Mouse (Mus musculus): ENCODE data around the gene Ncoa7. TPM values are rescaled to one million over a fixed set of nuclear protein-coding genes. Genes with fewer than 3 reads are reported as not detected.

Ncoa7 gene
- total and polyA plus RNA-seq, 2 experiments from 2014 or later: 1.3 to 6.5 TPM

GRCm38 (mm10) chr10:30613039-30613438 is 190.1 kb downstream of the Ncoa7 start:
- Histone ChIP-seq H3K4me1 (ENCODE audit: control insufficient read depth, insufficient read depth) (no peaks in the 10 kb centered on the region), H3K9ac (replicated peaks; ENCODE audit: low read depth, low read length) (no peak overlapping the region), H3K27me3 (ENCODE audit: control insufficient read depth, insufficient read depth, low read length) (no peaks in the 10 kb centered on the region), H3K4me3 (ENCODE audit: low read depth, low read length) (no peak overlapping the region), H3K4me2 (ENCODE audit: low read depth, low read length) (no peak overlapping the region), H3K9me3 (replicated peaks; ENCODE audit: control insufficient read depth, low read length) (no peaks in the 10 kb centered on the region), H3K36me3 (replicated peaks; ENCODE audit: control insufficient read depth, insufficient read depth, low read length) (peaks cover 35% of the 10 kb centered on the region), H3K27ac (ENCODE audit: low read depth) (no peak overlapping the region)
- 86% methylated on average over 4 of the region's 4 CpGs for WGBS
- ATAC-seq (ENCODE audit: insufficient read depth, low read depth) (no peak), DNase-seq (ENCODE audit: low spot score) (no peak)
- TF ChIP-seq CTCF (IDR thresholded peaks at IDR 0.05; ENCODE audit: low read depth) (no peak), EP300 (IDR thresholded peaks at IDR 0.05; ENCODE audit: low read depth) (no peak)

GRCm38 (mm10) chr10:30609614-30610013 is 193.5 kb downstream of the Ncoa7 start:
- TF ChIP-seq EP300 (IDR thresholded peaks at IDR 0.05; ENCODE audit: low read depth) (no peak), CTCF (IDR thresholded peaks at IDR 0.05; ENCODE audit: low read depth) (no peak)
- Histone ChIP-seq H3K9ac (replicated peaks; ENCODE audit: low read depth, low read length) (no peak overlapping the region), H3K36me3 (replicated peaks; ENCODE audit: control insufficient read depth, insufficient read depth, low read length) (peaks cover 41% of the 10 kb centered on the region), H3K9me3 (replicated peaks; ENCODE audit: control insufficient read depth, low read length) (no peaks in the 10 kb centered on the region), H3K4me2 (ENCODE audit: low read depth, low read length) (no peak overlapping the region), H3K27ac (ENCODE audit: low read depth) (no peak overlapping the region), H3K27me3 (ENCODE audit: control insufficient read depth, insufficient read depth, low read length) (no peaks in the 10 kb centered on the region), H3K4me1 (ENCODE audit: control insufficient read depth, insufficient read depth) (no peaks in the 10 kb centered on the region), H3K4me3 (ENCODE audit: low read depth, low read length) (no peak overlapping the region)
- DNase-seq (ENCODE audit: low spot score) (no peak), ATAC-seq (ENCODE audit: insufficient read depth, low read depth) (no peak)

GRCm38 (mm10) chr10:30608109-30608508 is 195.0 kb downstream of the Ncoa7 start:
- Histone ChIP-seq H3K27me3 (ENCODE audit: control insufficient read depth, insufficient read depth, low read length) (no peaks in the 10 kb centered on the region), H3K27ac (ENCODE audit: low read depth) (no peak overlapping the region), H3K4me3 (ENCODE audit: low read depth, low read length) (no peak overlapping the region), H3K4me2 (ENCODE audit: low read depth, low read length) (no peak overlapping the region), H3K4me1 (ENCODE audit: control insufficient read depth, insufficient read depth) (no peaks in the 10 kb centered on the region), H3K9ac (replicated peaks; ENCODE audit: low read depth, low read length) (no peak overlapping the region), H3K9me3 (replicated peaks; ENCODE audit: control insufficient read depth, low read length) (no peaks in the 10 kb centered on the region), H3K36me3 (replicated peaks; ENCODE audit: control insufficient read depth, insufficient read depth, low read length) (peaks cover 37% of the 10 kb centered on the region)
- 62% methylated on average over 2 of the region's 2 CpGs for WGBS
- DNase-seq (ENCODE audit: low spot score) (no peak), ATAC-seq (ENCODE audit: insufficient read depth, low read depth) (no peak)
- no peak for TF ChIP-seq CTCF (IDR thresholded peaks at IDR 0.05; ENCODE audit: low read depth)
- TF ChIP-seq EP300 (IDR thresholded peaks at IDR 0.05; ENCODE audit: low read depth): no peak

GRCm38 (mm10) chr10:30600542-30600966 is 202.6 kb downstream of the Ncoa7 start, which contains the start of gene Trmt11:
Gene Trmt11, minus strand, starts transcription at chr10:30600749.
- WGBS: under 1% methylated on average over 25 of the region's 28 CpGs
- DNase-seq (ENCODE audit: low spot score) (peak; percentile 93), ATAC-seq (ENCODE audit: insufficient read depth, low read depth) (peak; percentile 98)
- Histone ChIP-seq H3K4me3 (ENCODE audit: low read depth, low read length) (peak within 1 kb of the TSS; percentile 95), H3K36me3 (replicated peaks; ENCODE audit: control insufficient read depth, insufficient read depth, low read length) (peaks cover 7% of the 10 kb centered on the region), H3K9me3 (replicated peaks; ENCODE audit: control insufficient read depth, low read length) (no peaks in the 10 kb centered on the region), H3K4me1 (ENCODE audit: control insufficient read depth, insufficient read depth) (peaks cover 7% of the 10 kb centered on the region), H3K27me3 (ENCODE audit: control insufficient read depth, insufficient read depth, low read length) (no peaks in the 10 kb centered on the region), H3K27ac (ENCODE audit: low read depth) (peak within 1 kb of the TSS; percentile 88), H3K9ac (replicated peaks; ENCODE audit: low read depth, low read length) (peak within 1 kb of the TSS; percentile 88), H3K4me2 (ENCODE audit: low read depth, low read length) (peak within 1 kb of the TSS; percentile 92)
- TF ChIP-seq CTCF (IDR thresholded peaks at IDR 0.05; ENCODE audit: low read depth) (no peak), EP300 (IDR thresholded peaks at IDR 0.05; ENCODE audit: low read depth) (no peak; the same call in 1 of the 2 replicates)

GRCm38 (mm10) chr10:30600094-30600534 is 203.0 kb downstream of the Ncoa7 start:
- WGBS: under 1% methylated on average over 25 of the region's 27 CpGs
- peaks cover 7% of the 10 kb centered on the region for H3K4me1 ChIP-seq (ENCODE audit: control insufficient read depth, insufficient read depth)
- H3K9ac ChIP-seq (replicated peaks; ENCODE audit: low read depth, low read length): peak overlapping the region; percentile 88
- H3K27me3 ChIP-seq (ENCODE audit: control insufficient read depth, insufficient read depth, low read length): no peaks in the 10 kb centered on the region
- DNase-seq (ENCODE audit: low spot score) (peak; percentile 43), ATAC-seq (ENCODE audit: insufficient read depth, low read depth) (peak; percentile 63)
- H3K4me2 ChIP-seq (ENCODE audit: low read depth, low read length): peak overlapping the region; percentile 92
- H3K4me3 ChIP-seq (ENCODE audit: low read depth, low read length): peak overlapping the region; percentile 95
- peak overlapping the region; percentile 88 for H3K27ac ChIP-seq (ENCODE audit: low read depth)
- peaks cover 9% of the 10 kb centered on the region for H3K36me3 ChIP-seq (replicated peaks; ENCODE audit: control insufficient read depth, insufficient read depth, low read length)
- H3K9me3 ChIP-seq (replicated peaks; ENCODE audit: control insufficient read depth, low read length): no peaks in the 10 kb centered on the region
- TF ChIP-seq CTCF (IDR thresholded peaks at IDR 0.05; ENCODE audit: low read depth): no peak
- TF ChIP-seq EP300 (IDR thresholded peaks at IDR 0.05; ENCODE audit: low read depth): no peak

GRCm38 (mm10) chr10:30587037-30587436 is 216.1 kb downstream of the Ncoa7 start:
- H3K36me3 ChIP-seq (replicated peaks; ENCODE audit: control insufficient read depth, insufficient read depth, low read length): peaks cover 38% of the 10 kb centered on the region
- no peaks in the 10 kb centered on the region for H3K4me1 ChIP-seq (ENCODE audit: control insufficient read depth, insufficient read depth)
- no peak overlapping the region for H3K4me3 ChIP-seq (ENCODE audit: low read depth, low read length)
- no peak for ATAC-seq (ENCODE audit: insufficient read depth, low read depth)
- no peak for DNase-seq (ENCODE audit: low spot score)
- no peaks in the 10 kb centered on the region for H3K27me3 ChIP-seq (ENCODE audit: control insufficient read depth, insufficient read depth, low read length)
- no peak overlapping the region for H3K27ac ChIP-seq (ENCODE audit: low read depth)
- H3K4me2 ChIP-seq (ENCODE audit: low read depth, low read length): no peak overlapping the region
- 56% methylated on average over 5 of the region's 5 CpGs for WGBS
- H3K9ac ChIP-seq (replicated peaks; ENCODE audit: low read depth, low read length): no peak overlapping the region
- peak; percentile 3; the same call in 1 of the 2 replicates for TF ChIP-seq CTCF (IDR thresholded peaks at IDR 0.05; ENCODE audit: low read depth)
- no peak for TF ChIP-seq EP300 (IDR thresholded peaks at IDR 0.05; ENCODE audit: low read depth)
- no peaks in the 10 kb centered on the region for H3K9me3 ChIP-seq (replicated peaks; ENCODE audit: control insufficient read depth, low read length)

Data from heart, postnatal 0 days (tissue).